Mouse (Mus musculus): ENCODE results near the gene Adcy2. TPM values are rescaled to one million over a fixed set of nuclear protein-coding genes. Genes with fewer than 3 reads are reported as not detected.

Adcy2 gene
- polyA plus RNA-seq, 1 experiment from 2014 or later = 5.9 TPM

GRCm38 (mm10) chr13:69002173-69002572, 2.8 kb upstream of the Adcy2 start:
- ATAC-seq (ENCODE audit: low FRiP score, low read depth) = no peak

GRCm38 (mm10) chr13:68999826-69000225, 485 bp upstream of the Adcy2 start:
- Histone ChIP-seq H3K4me2 (replicated peaks) (peak overlapping the region; percentile 92), H3K9ac (peak overlapping the region; percentile 82; the same call in 1 of the 2 replicates), H3K36me3 (no peaks in the 10 kb centered on the region), H3K9me3 (no peaks in the 10 kb centered on the region), H3K27me3 (peaks cover 6% of the 10 kb centered on the region), H3K27ac (peak overlapping the region; percentile 61; the same call in 1 of the 2 replicates), H3K4me3 (peak overlapping the region; percentile 71), H3K4me1 (peaks cover 29% of the 10 kb centered on the region)
- WGBS = 38% methylated on average over 5 of the region's 5 CpGs
- ATAC-seq (ENCODE audit: low FRiP score, low read depth) = no peak; the same call in none of the 2 replicates

More at GRCm38 (mm10) chr13:69002173-69002572, 2.8 kb upstream of the Adcy2 start:
- no peak overlapping the region for H3K4me2 ChIP-seq (replicated peaks)
- peaks cover 21% of the 10 kb centered on the region for H3K4me1 ChIP-seq
- no peaks in the 10 kb centered on the region for H3K36me3 ChIP-seq
- H3K9ac ChIP-seq = no peak overlapping the region
- H3K27ac ChIP-seq = no peak overlapping the region
- no peak overlapping the region for H3K4me3 ChIP-seq
- WGBS = 18% methylated on average over 4 of the region's 4 CpGs
- H3K9me3 ChIP-seq = no peaks in the 10 kb centered on the region
- peaks cover 6% of the 10 kb centered on the region for H3K27me3 ChIP-seq

- Histone ChIP-seq H3K27ac (peak overlapping the region; percentile 61; the same call in 1 of the 2 replicates), H3K27me3 (peaks cover 6% of the 10 kb centered on the region)
Observed at GRCm38 (mm10) chr13:68998558-68998917, 803 bp downstream of the Adcy2 start.

GRCm38 (mm10) chr13:68997821-68998551, 1.4 kb downstream of the Adcy2 start:
- Histone ChIP-seq H3K27me3 (peaks cover 6% of the 10 kb centered on the region), H3K27ac (peak overlapping the region; percentile 61; the same call in 1 of the 2 replicates), H3K4me2 (replicated peaks) (peak overlapping the region; percentile 92), H3K4me3 (peak overlapping the region; percentile 71), H3K4me1 (peaks cover 34% of the 10 kb centered on the region), H3K9me3 (no peaks in the 10 kb centered on the region), H3K36me3 (no peaks in the 10 kb centered on the region), H3K9ac (peak overlapping the region; percentile 82)
- no peak for ATAC-seq (ENCODE audit: low FRiP score, low read depth)
- 2% methylated on average over 22 of the region's 22 CpGs for WGBS

More at GRCm38 (mm10) chr13:68998558-68998917, 803 bp downstream of the Adcy2 start:
- Histone ChIP-seq H3K4me1 (peaks cover 34% of the 10 kb centered on the region), H3K4me2 (replicated peaks) (peak overlapping the region; percentile 92), H3K9me3 (no peaks in the 10 kb centered on the region), H3K4me3 (peak overlapping the region; percentile 71), H3K9ac (peak overlapping the region; percentile 82), H3K36me3 (no peaks in the 10 kb centered on the region)
- no peak for ATAC-seq (ENCODE audit: low FRiP score, low read depth)
- under 1% methylated on average over 17 of the region's 17 CpGs for WGBS

- ATAC-seq (ENCODE audit: low FRiP score, low read depth) = no peak
- H3K27ac ChIP-seq = no peak overlapping the region
- H3K9me3 ChIP-seq = no peaks in the 10 kb centered on the region
- H3K36me3 ChIP-seq = no peaks in the 10 kb centered on the region
- peak overlapping the region; percentile 71 for H3K4me3 ChIP-seq
- H3K4me2 ChIP-seq (replicated peaks) = peak overlapping the region; percentile 92
- H3K4me1 ChIP-seq = peaks cover 34% of the 10 kb centered on the region
- WGBS = 15% methylated on average over 10 of the region's 10 CpGs
- H3K27me3 ChIP-seq = peaks cover 6% of the 10 kb centered on the region
- H3K9ac ChIP-seq = no peak overlapping the region
Observed at GRCm38 (mm10) chr13:68997386-68997785, 2.0 kb downstream of the Adcy2 start.

GRCm38 (mm10) chr13:68996661-68997060, 2.7 kb downstream of the Adcy2 start:
- ATAC-seq (ENCODE audit: low FRiP score, low read depth) = no peak
- no peak overlapping the region for H3K4me2 ChIP-seq (replicated peaks)
- whole genome bisulfite sequencing = 58% methylated on average over 3 of the region's 3 CpGs
- no peaks in the 10 kb centered on the region for H3K36me3 ChIP-seq
- no peak overlapping the region for H3K4me3 ChIP-seq
- no peak overlapping the region for H3K27ac ChIP-seq
- H3K9ac ChIP-seq = no peak overlapping the region
- H3K4me1 ChIP-seq = peaks cover 34% of the 10 kb centered on the region
- no peaks in the 10 kb centered on the region for H3K9me3 ChIP-seq
- peaks cover 6% of the 10 kb centered on the region for H3K27me3 ChIP-seq

- H3K4me1 ChIP-seq = peaks cover 10% of the 10 kb centered on the region
Observed at GRCm38 (mm10) chr13:68985789-68986188, 13.6 kb downstream of the Adcy2 start.

GRCm38 (mm10) chr13:68984000-68984399, 15.3 kb downstream of the Adcy2 start:
- peak overlapping the region; percentile 35 for H3K4me2 ChIP-seq (replicated peaks)
- 69% methylated on average over 15 of the region's 15 CpGs for WGBS
- no peak overlapping the region for H3K9ac ChIP-seq
- no peaks in the 10 kb centered on the region for H3K9me3 ChIP-seq
- peaks cover 10% of the 10 kb centered on the region for H3K4me1 ChIP-seq
- no peak for ATAC-seq (ENCODE audit: low FRiP score, low read depth)
- no peaks in the 10 kb centered on the region for H3K36me3 ChIP-seq
- H3K27me3 ChIP-seq = no peaks in the 10 kb centered on the region
- no peak overlapping the region for H3K27ac ChIP-seq
- H3K4me3 ChIP-seq = no peak overlapping the region

More at GRCm38 (mm10) chr13:68985789-68986188, 13.6 kb downstream of the Adcy2 start:
- Histone ChIP-seq H3K4me2 (replicated peaks) (no peak overlapping the region), H3K9ac (no peak overlapping the region), H3K27ac (no peak overlapping the region), H3K36me3 (no peaks in the 10 kb centered on the region), H3K27me3 (no peaks in the 10 kb centered on the region), H3K9me3 (no peaks in the 10 kb centered on the region), H3K4me3 (no peak overlapping the region)
- 55% methylated on average over 2 of the region's 2 CpGs for WGBS
- ATAC-seq (ENCODE audit: low FRiP score, low read depth) = no peak

GRCm38 (mm10) chr13:68981048-68981447, 18.3 kb downstream of the Adcy2 start:
- Histone ChIP-seq H3K27ac (no peak overlapping the region), H3K9ac (no peak overlapping the region), H3K36me3 (0 out of 2 replicates have a peak, but pooled peaks cover 4% of the 10 kb centered on the region), H3K4me3 (no peak overlapping the region), H3K4me1 (peaks cover 10% of the 10 kb centered on the region), H3K27me3 (no peaks in the 10 kb centered on the region), H3K4me2 (replicated peaks) (no peak overlapping the region), H3K9me3 (no peaks in the 10 kb centered on the region)
- ATAC-seq (ENCODE audit: low FRiP score, low read depth) = no peak
- WGBS = 84% methylated on average over 2 of the region's 2 CpGs

- WGBS = 40% methylated on average over 3 of the region's 3 CpGs
- ATAC-seq (ENCODE audit: low FRiP score, low read depth) = no peak
- H3K9me3 ChIP-seq = no peaks in the 10 kb centered on the region
- H3K4me2 ChIP-seq (replicated peaks) = no peak overlapping the region
- H3K4me1 ChIP-seq = no peaks in the 10 kb centered on the region
- H3K27me3 ChIP-seq = no peaks in the 10 kb centered on the region
- no peak overlapping the region for H3K9ac ChIP-seq
- no peak overlapping the region for H3K4me3 ChIP-seq
- 0 out of 2 replicates have a peak, but pooled peaks cover 4% of the 10 kb centered on the region for H3K36me3 ChIP-seq
- H3K27ac ChIP-seq = no peak overlapping the region
Observed at GRCm38 (mm10) chr13:68973143-68973542, 26.2 kb downstream of the Adcy2 start.

GRCm38 (mm10) chr13:68961580-68961979, 37.8 kb downstream of the Adcy2 start:
- Histone ChIP-seq H3K9me3 (no peaks in the 10 kb centered on the region), H3K27ac (no peak overlapping the region), H3K27me3 (no peaks in the 10 kb centered on the region), H3K36me3 (no peaks in the 10 kb centered on the region), H3K4me3 (no peak overlapping the region), H3K4me1 (no peaks in the 10 kb centered on the region), H3K4me2 (replicated peaks) (no peak overlapping the region), H3K9ac (no peak overlapping the region)
- no peak for ATAC-seq (ENCODE audit: low FRiP score, low read depth)
- WGBS = 83% methylated on average over 5 of the region's 5 CpGs

- 74% methylated on average over 6 of the region's 6 CpGs for WGBS
- Histone ChIP-seq H3K9me3 (no peaks in the 10 kb centered on the region), H3K4me2 (replicated peaks) (no peak overlapping the region), H3K4me3 (no peak overlapping the region), H3K27me3 (no peaks in the 10 kb centered on the region), H3K27ac (no peak overlapping the region), H3K4me1 (no peaks in the 10 kb centered on the region), H3K9ac (no peak overlapping the region), H3K36me3 (no peaks in the 10 kb centered on the region)
- ATAC-seq (ENCODE audit: low FRiP score, low read depth) = no peak
Observed at GRCm38 (mm10) chr13:68960513-68960912, 38.8 kb downstream of the Adcy2 start.
